Mouse (Mus musculus) brain, embryonic 14.5 days (tissue): Measurements from ENCODE around the gene Dnmt3l.

Source experiments
- CTCF ChIP-seq: fragments of 200-500 bp; IDR thresholded peaks from 2 replicates; pipeline ENCODE4 v1.5.1; 2012; ENCODE audit warnings: inconsistent platforms, mild to moderate bottlenecking, moderate library complexity, borderline replicate concordance; ENCODE audit not compliant: insufficient read depth, insufficient read length; ENCODE audit errors: extremely low read depth
- POLR2A ChIP-seq: fragments of 200-500 bp; IDR thresholded peaks from 2 replicates; pipeline ENCODE4 v1.6.1; 2012; ENCODE audit warnings: mild to moderate bottlenecking, inconsistent platforms, borderline replicate concordance; ENCODE audit not compliant: poor library complexity, insufficient read depth, insufficient read length, severe bottlenecking; ENCODE audit errors: extremely low read depth

- TF ChIP-seq CTCF: no peak
- no peak for TF ChIP-seq POLR2A
These were observed 37.2 kb upstream of the Dnmt3l start for GRCm38 (mm10) chr10:78004479-78005100.
